Mouse (Mus musculus): Measurements from ENCODE around the gene Fam171a2. TPM values are rescaled to one million over a fixed set of nuclear protein-coding genes. Genes with fewer than 3 reads are reported as not detected.
"Not testable (repeated sequence)": the region's sequence is repeated elsewhere in the genome, so short reads cannot be mapped to it uniquely, and the experiment has no call there.

Gene Fam171a2
- total RNA-seq, 2 experiments from 2014 or later, result 92.5 to 102 TPM

- 0 out of 2 replicates have a peak, but pooled peaks have one; percentile 20 for TF ChIP-seq CTCF (conservative IDR thresholded peaks at IDR 0.05)
- H3K27ac ChIP-seq; DNase-seq (ENCODE audit: low spot score in 2 of 2); H3K4me3 ChIP-seq: not testable (repeated sequence)
Observed at GRCm38 (mm10) chr11:102410345-102410744, 37.1 kb downstream of the Fam171a2 start.

GRCm38 (mm10) chr11:102409795-102410330, 37.6 kb downstream of the Fam171a2 start:
- Histone ChIP-seq H3K27ac (no peak overlapping the region), H3K4me3 (no peak overlapping the region)
- TF ChIP-seq CTCF (conservative IDR thresholded peaks at IDR 0.05), result no peak
- DNase-seq (ENCODE audit: low spot score in 2 of 2), result no peak

- H3K27ac ChIP-seq, result peak overlapping the region; percentile 75
- DNase-seq (ENCODE audit: low spot score in 2 of 2), result no peak
Observed at GRCm38 (mm10) chr11:102408888-102409794, 38.3 kb downstream of the Fam171a2 start.

GRCm38 (mm10) chr11:102408344-102408876, 39.1 kb downstream of the Fam171a2 start:
- H3K27ac ChIP-seq, result peak overlapping the region; percentile 95
- peak overlapping the region; percentile 58 for H3K4me3 ChIP-seq
- no peak for TF ChIP-seq CTCF (conservative IDR thresholded peaks at IDR 0.05)
- peak; percentile 95 to 98 for DNase-seq (ENCODE audit: low spot score in 2 of 2)

More at GRCm38 (mm10) chr11:102408888-102409794, 38.3 kb downstream of the Fam171a2 start:
- peak overlapping the region; percentile 58 for H3K4me3 ChIP-seq
- no peak for TF ChIP-seq CTCF (conservative IDR thresholded peaks at IDR 0.05)

- TF ChIP-seq CTCF (conservative IDR thresholded peaks at IDR 0.05), result no peak
- peak within 1 kb of the TSS; percentile 58 for H3K4me3 ChIP-seq
- peak within 1 kb of the TSS; percentile 95 for H3K27ac ChIP-seq
- no peak for DNase-seq (ENCODE audit: low spot score in 2 of 2)
Observed at GRCm38 (mm10) chr11:102407834-102408215, 39.7 kb downstream of the Fam171a2 start, which contains the start of gene Slc25a39. Gene Slc25a39, minus strand, starts transcription at chr11:102407946.

GRCm38 (mm10) chr11:102406900-102407833, 40.3 kb downstream of the Fam171a2 start:
- Histone ChIP-seq H3K27ac (peak overlapping the region; percentile 95), H3K4me3 (peak overlapping the region; percentile 58)
- TF ChIP-seq CTCF (conservative IDR thresholded peaks at IDR 0.05), result 0 out of 2 replicates have a peak, but pooled peaks have one; percentile 2
- peak; percentile 86 to 89 for DNase-seq (ENCODE audit: low spot score in 2 of 2)

GRCm38 (mm10) chr11:102406401-102406800, 41.1 kb downstream of the Fam171a2 start:
- no peak for DNase-seq (ENCODE audit: low spot score in 2 of 2)
- peak overlapping the region; percentile 95 for H3K27ac ChIP-seq
- no peak for TF ChIP-seq CTCF (conservative IDR thresholded peaks at IDR 0.05)
- peak overlapping the region; percentile 58 for H3K4me3 ChIP-seq

- Histone ChIP-seq H3K4me3 (peak overlapping the region; percentile 58), H3K27ac (peak overlapping the region; percentile 95; the same call in 1 of the 2 replicates)
- TF ChIP-seq CTCF (conservative IDR thresholded peaks at IDR 0.05), result no peak
- DNase-seq (ENCODE audit: low spot score in 2 of 2), result no peak
Observed at GRCm38 (mm10) chr11:102405544-102406285, 41.8 kb downstream of the Fam171a2 start.

- Histone ChIP-seq H3K27ac (peak overlapping the region; percentile 32; the same call in 1 of the 2 replicates), H3K4me3 (no peak overlapping the region)
- no peak for TF ChIP-seq CTCF (conservative IDR thresholded peaks at IDR 0.05)
- no peak for DNase-seq (ENCODE audit: low spot score in 2 of 2)
Observed at GRCm38 (mm10) chr11:102404161-102405010, 43.1 kb downstream of the Fam171a2 start.

- Histone ChIP-seq H3K4me3 (no peak overlapping the region), H3K27ac (no peak overlapping the region)
- no peak for TF ChIP-seq CTCF (conservative IDR thresholded peaks at IDR 0.05)
- no peak for DNase-seq (ENCODE audit: low spot score in 2 of 2)
Observed at GRCm38 (mm10) chr11:102403657-102404056, 43.8 kb downstream of the Fam171a2 start.
